Mouse (Mus musculus): ENCODE measurements around the gene Trip4.
"Not testable (repeated sequence)": the region's sequence is repeated elsewhere in the genome, so short reads cannot be mapped to it uniquely, and the experiment has no call there.

The Trip4 gene

GRCm38 (mm10) chr9:65799770-65800169 is 108.8 kb downstream of the Trip4 start:
- no peak for DNase-seq (ENCODE audit: extremely low read depth, insufficient read length, low spot score)

- DNase-seq (ENCODE audit: extremely low read depth, insufficient read length, low spot score) = no peak
These were observed 112.9 kb downstream of the Trip4 start for GRCm38 (mm10) chr9:65795651-65796050.

- no peak for DNase-seq (ENCODE audit: extremely low read depth, insufficient read length, low spot score)
These were observed 114.3 kb downstream of the Trip4 start for GRCm38 (mm10) chr9:65794313-65794712.

- DNase-seq (ENCODE audit: extremely low read depth, insufficient read length, low spot score) = no peak
These were observed 115.1 kb downstream of the Trip4 start for GRCm38 (mm10) chr9:65793506-65793905.

GRCm38 (mm10) chr9:65793086-65793485 is 115.5 kb downstream of the Trip4 start:
- no peak for DNase-seq (ENCODE audit: extremely low read depth, insufficient read length, low spot score)

- DNase-seq (ENCODE audit: extremely low read depth, insufficient read length, low spot score) = no peak
These were observed 116.7 kb downstream of the Trip4 start for GRCm38 (mm10) chr9:65791846-65792245.

GRCm38 (mm10) chr9:65791106-65791505 is 117.5 kb downstream of the Trip4 start:
- no peak for DNase-seq (ENCODE audit: extremely low read depth, insufficient read length, low spot score)

GRCm38 (mm10) chr9:65789788-65790187 is 118.8 kb downstream of the Trip4 start:
- DNase-seq (ENCODE audit: extremely low read depth, insufficient read length, low spot score) = no peak

- no peak for DNase-seq (ENCODE audit: extremely low read depth, insufficient read length, low spot score)
These were observed 120.0 kb downstream of the Trip4 start for GRCm38 (mm10) chr9:65788556-65788955.

GRCm38 (mm10) chr9:65787829-65788344 is 120.7 kb downstream of the Trip4 start:
- DNase-seq (ENCODE audit: extremely low read depth, insufficient read length, low spot score) = no peak

- DNase-seq (ENCODE audit: extremely low read depth, insufficient read length, low spot score) = no peak
These were observed 121.5 kb downstream of the Trip4 start for GRCm38 (mm10) chr9:65786885-65787787.

- no peak for DNase-seq (ENCODE audit: extremely low read depth, insufficient read length, low spot score)
These were observed 122.7 kb downstream of the Trip4 start for GRCm38 (mm10) chr9:65785772-65786368.

- DNase-seq (ENCODE audit: extremely low read depth, insufficient read length, low spot score) = not testable (repeated sequence)
These were observed 129.0 kb downstream of the Trip4 start for GRCm38 (mm10) chr9:65779619-65780018.
